Mouse (Mus musculus): ENCODE data around the gene Hoxd4.

DNA sequence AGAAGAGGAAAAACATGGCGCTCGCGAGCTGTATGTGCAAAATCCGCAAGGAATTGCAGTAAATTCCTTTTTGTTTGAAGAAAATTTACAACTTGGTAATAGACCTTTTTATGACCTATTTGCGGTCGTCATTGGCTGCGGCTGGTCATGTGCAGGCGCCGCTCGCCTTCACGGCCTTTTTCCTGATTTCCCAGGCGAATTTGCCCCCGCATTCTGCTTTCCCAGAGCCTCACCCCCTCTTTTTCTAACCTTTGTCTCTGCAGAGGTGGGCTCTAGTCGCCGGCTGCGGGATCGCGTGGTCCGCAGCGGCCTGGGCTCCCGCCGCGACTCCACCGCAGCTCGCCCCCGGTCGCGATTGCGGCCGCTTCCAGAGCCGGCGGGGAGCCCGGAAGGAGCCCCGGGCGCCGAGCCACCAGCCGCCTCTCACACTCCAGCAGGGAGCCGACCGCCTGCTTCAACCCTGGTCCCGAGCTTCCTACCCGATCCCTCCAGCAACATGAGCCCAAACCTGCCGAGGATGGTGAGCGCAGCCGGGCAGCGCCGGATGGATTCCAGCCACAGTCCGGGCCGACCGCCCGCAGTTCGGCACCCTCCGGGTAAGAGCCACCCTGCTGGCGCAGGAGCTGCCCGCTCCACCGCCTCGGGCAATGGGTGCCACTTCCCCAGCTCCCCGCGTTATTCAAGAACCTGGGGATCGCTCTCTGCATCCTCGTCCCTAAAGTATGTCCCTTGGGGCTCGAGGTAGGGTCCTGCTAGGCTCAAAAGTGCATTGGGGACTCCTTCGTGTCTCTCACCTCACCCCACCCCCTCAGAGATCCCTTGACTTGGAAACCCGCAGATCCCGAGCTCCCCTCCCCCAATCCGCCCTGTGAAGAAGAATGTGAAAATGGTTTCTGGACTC is at the start of gene Hoxd4, which contains the start of gene Hoxd3:
- TF ChIP-seq GATA1 (IDR thresholded peaks at IDR 0.05; ENCODE audit: low read length): no peak
- no peak for TF ChIP-seq TAL1 (IDR thresholded peaks at IDR 0.05; ENCODE audit: low read length)
